Mouse (Mus musculus) testis, adult 2 months (tissue): ENCODE results near the gene Ezr. TPM values are rescaled to one million over a fixed set of nuclear protein-coding genes. Genes with fewer than 3 reads are reported as not detected.

Source experiments
- H3K27ac ChIP-seq: fragments of 200-500 bp; 2 replicates; pipeline ENCODE4 v1.5.1; 2012; ENCODE audit warnings: low read depth, low read length; ENCODE audit not compliant: control insufficient read depth, insufficient read depth
- H3K27me3 ChIP-seq: fragments of 200-500 bp; 2 replicates; pipeline ENCODE4 v1.6.1; 2012; ENCODE audit warnings: mild to moderate bottlenecking, low read length, moderate library complexity; ENCODE audit not compliant: control insufficient read depth, insufficient read depth
- H3K36me3 ChIP-seq: fragments of 200-500 bp; 2 replicates; pipeline ENCODE4 v1.6.1; 2012; ENCODE audit warnings: mild to moderate bottlenecking, low read length; ENCODE audit not compliant: control insufficient read depth, insufficient read depth
- H3K4me1 ChIP-seq: fragments of 200-500 bp; 2 replicates; pipeline ENCODE4 v1.6.1; 2012; ENCODE audit warnings: low read length; ENCODE audit not compliant: control insufficient read depth, insufficient read depth
- H3K4me3 ChIP-seq: fragments of 200-500 bp; 2 replicates; pipeline ENCODE4 v1.5.1; 2012; ENCODE audit warnings: low read depth, mild to moderate bottlenecking, low read length, moderate library complexity, mixed read lengths; ENCODE audit not compliant: control insufficient read depth
- CTCF ChIP-seq: fragments of 200-500 bp; IDR thresholded peaks from 2 replicates; pipeline ENCODE4 v1.5.1; 2012; ENCODE audit warnings: low read depth, mild to moderate bottlenecking, inconsistent platforms, low read length, moderate library complexity; ENCODE audit not compliant: control insufficient read depth, insufficient read depth, insufficient replicate concordance
- POLR2A ChIP-seq: fragments of 200-500 bp; IDR thresholded peaks from 2 replicates; pipeline ENCODE4 v1.6.1; 2012; ENCODE audit warnings: low read depth, mild to moderate bottlenecking, inconsistent platforms, low read length, moderate library complexity; ENCODE audit not compliant: control insufficient read depth
- polyA plus RNA-seq: library from polyadenylated mRNA; depleted of rRNA; stranded (reverse); fragments of >200 nt; gene quantifications from 2 replicates; pipeline ENCODE4 v1.2.3, GENCODE M21; 2012

Ezr gene
- polyA plus RNA-seq, 1 experiment: 4.5 TPM

DNA sequence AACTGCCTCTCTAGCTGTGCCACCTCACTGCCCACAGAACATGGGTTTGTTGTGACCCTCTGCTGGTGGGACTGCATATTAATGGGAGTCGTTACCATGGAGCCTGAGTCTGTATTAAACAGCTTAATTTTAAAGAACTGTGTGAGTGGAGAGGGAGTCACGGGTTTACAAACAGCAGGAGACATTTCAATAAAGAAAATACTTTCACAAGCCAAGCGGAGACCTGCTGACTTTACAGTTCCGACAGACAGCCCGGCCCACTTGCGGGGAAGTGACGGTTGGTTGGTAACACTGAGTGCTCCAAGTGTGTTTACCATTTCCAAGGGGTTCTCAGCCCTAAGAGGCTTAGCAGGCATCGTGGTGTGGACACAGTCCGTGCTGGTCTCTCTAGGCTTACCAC lies 36.6 kb downstream of the Ezr start:
- no peak overlapping the region for H3K4me3 ChIP-seq
- no peak for TF ChIP-seq CTCF
- H3K36me3 ChIP-seq: no peaks in the 10 kb centered on the region
- H3K27ac ChIP-seq: no peak overlapping the region
- H3K4me1 ChIP-seq: no peaks in the 10 kb centered on the region
- H3K27me3 ChIP-seq: no peaks in the 10 kb centered on the region

DNA sequence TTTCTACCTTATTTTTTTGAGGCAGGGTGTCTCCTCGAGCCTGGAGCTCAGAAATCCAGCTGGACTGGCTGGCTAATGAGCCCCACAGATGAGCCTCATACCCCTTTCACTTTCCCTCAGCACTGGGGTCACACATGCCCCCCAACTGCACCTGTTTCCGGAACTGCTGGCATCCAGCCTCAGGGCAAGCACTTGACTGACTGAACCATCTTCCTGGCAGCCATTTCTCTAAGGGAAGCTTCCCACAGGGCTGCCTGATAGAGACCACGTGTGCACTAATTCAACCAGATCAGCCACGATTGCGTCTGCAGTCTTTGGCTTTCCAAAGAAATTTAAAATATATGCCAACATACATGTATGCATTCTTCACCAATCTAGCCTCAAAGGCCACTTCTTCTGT lies 37.1 kb downstream of the Ezr start:
- Histone ChIP-seq H3K27ac (no peak overlapping the region), H3K27me3 (no peaks in the 10 kb centered on the region), H3K4me1 (no peaks in the 10 kb centered on the region), H3K4me3 (no peak overlapping the region), H3K36me3 (no peaks in the 10 kb centered on the region)
- no peak for TF ChIP-seq CTCF
- TF ChIP-seq POLR2A: no peak

DNA sequence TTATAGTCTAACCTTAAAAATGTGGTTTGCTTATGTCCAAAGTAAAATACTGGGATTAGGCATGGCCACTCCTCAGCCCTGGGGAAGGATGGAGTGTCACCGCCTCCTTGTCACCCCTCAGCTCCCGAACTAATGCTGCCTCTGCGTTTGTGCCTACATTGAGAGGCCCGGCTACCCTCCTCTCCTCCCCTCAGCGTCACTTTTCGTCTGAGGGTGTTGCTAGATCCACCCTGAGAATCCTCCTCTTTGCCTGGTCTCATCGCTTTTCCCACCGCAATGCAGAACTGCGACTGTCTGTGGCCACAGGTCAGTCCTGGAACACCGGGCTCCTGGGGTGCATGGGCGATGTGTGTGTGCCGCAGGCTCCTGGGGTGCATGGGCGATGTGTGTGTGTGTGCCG lies 37.7 kb downstream of the Ezr start:
- Histone ChIP-seq H3K27me3 (no peaks in the 10 kb centered on the region), H3K4me1 (no peaks in the 10 kb centered on the region), H3K36me3 (no peaks in the 10 kb centered on the region), H3K27ac (no peak overlapping the region), H3K4me3 (no peak overlapping the region)
- no peak for TF ChIP-seq POLR2A
- no peak for TF ChIP-seq CTCF

DNA sequence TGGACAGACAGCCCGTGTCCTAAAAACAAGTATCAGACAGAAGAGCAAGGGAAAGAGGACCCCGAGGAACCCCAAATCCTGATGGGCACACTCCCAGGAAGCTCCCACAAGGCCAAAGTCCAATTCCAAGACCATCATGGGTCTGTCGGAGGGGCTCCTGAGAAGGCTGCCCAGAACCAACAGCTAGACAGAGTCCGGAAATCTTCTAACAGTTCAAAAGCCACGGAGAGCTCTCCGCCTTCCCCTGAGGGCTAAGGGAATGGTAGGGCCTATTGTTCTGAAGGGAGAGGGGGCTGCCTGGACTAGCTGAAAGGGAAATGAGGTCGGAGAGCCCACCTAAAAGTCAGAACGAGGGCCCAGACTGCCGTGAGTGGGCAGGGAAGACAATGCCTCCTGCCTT lies 38.2 kb downstream of the Ezr start:
- TF ChIP-seq CTCF (no peak), POLR2A (no peak)
- Histone ChIP-seq H3K36me3 (no peaks in the 10 kb centered on the region; the same call in 1 of the 2 replicates), H3K4me1 (no peaks in the 10 kb centered on the region), H3K4me3 (no peak overlapping the region), H3K27ac (no peak overlapping the region), H3K27me3 (no peaks in the 10 kb centered on the region)

DNA sequence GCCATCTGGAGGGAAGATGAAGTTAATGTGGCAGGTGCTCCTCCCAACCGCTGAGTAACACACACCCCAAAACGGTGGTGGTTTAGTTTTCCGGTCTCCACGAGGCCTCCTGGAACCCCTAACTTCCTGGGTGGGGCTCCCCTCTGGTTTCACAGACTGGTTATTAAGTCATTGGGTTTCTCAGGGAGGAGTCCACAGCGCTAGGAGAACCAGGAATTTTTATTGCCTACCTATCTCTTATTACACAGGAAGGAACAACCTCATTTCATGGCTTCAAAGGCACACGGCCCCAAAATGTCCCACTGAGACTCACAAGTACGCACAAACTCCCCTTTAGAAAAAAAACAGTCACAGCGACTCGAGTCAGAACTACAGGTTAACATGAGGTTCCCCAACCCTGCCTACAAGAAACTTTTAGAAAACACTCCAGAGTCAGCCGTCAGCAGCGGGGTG lies 38.8 kb downstream of the Ezr start:
- no peak for TF ChIP-seq POLR2A
- TF ChIP-seq CTCF: no peak
- no peaks in the 10 kb centered on the region; the same call in 1 of the 2 replicates for H3K36me3 ChIP-seq

DNA sequence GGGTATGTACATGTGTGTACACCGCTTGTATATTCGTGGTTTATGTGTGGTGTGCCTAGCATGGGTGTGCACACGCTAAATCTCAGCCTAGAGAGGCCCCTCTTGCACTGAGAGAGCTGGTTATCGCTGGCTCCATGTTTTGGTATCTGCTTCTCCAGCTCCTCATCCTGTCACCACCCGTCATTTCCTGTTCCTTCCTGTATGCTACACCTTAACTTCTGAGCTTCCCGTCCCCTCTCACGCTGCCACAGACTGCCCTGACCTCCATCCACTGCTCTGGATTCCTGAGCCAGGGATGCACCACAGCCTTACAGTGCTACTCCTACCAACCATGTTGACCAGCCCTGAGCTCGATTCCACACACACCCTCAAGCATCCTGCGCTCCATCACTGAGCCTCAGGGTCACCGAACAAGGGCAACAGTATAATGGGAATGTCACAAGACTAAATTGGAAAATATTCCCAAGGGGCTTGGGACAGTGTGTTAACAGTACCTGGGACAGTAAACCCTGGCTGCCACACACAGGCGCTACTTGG lies 39.5 kb downstream of the Ezr start:
- Histone ChIP-seq H3K36me3 (no peaks in the 10 kb centered on the region; the same call in 1 of the 2 replicates), H3K27ac (no peak overlapping the region), H3K4me3 (no peak overlapping the region), H3K4me1 (no peaks in the 10 kb centered on the region), H3K27me3 (no peaks in the 10 kb centered on the region)
- no peak for TF ChIP-seq POLR2A
- TF ChIP-seq CTCF: no peak

More for the DNA sequence above, 38.8 kb downstream of the Ezr start:
- Histone ChIP-seq H3K27me3 (no peaks in the 10 kb centered on the region), H3K27ac (no peak overlapping the region), H3K4me1 (no peaks in the 10 kb centered on the region), H3K4me3 (no peak overlapping the region)

DNA sequence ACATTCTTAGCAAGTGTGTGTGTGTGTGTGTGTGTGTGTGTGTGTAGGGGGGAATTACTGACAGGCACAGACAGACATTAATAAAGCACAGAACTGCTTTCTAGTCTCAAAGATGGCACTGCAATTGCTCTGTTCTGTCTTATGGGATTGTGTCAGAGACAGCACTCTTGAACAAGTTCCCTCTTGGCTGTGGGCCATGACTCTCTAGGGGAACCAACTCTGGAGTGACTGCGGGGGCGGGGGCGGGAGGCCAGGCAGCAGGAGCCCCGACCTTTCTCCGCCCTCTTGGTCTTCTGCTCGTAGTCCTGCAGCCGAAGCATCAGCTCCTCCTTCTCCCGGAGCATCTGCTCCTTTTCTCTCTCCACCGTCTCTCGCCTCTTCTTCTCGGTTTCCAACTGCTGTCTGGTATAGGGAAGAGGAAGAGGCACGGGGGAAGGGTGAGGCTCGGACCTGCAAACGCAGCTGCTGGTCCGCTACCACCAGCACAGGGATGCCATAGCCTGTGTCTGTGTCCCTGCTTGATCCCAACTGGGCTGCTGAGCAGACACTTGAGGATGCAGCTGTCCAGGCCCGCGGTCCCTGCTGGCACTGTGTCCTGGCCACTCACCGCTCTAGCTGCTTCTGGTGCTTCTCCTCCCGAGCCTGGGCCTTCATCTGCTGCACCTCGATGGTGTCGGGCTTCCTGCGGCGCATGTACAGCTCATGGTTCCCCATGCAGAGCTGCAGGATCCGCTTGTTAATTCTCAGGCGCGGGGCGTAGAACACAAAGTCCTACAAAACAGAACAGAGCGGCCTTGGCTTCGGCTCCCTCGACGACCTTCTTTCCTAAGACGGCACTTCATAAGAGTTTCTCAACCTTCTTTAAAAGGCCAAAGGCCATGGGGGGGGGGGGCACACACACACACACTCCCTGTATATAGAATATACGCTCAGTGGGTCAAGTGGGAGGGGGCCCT lies 40.2 kb downstream of the Ezr start:
- no peaks in the 10 kb centered on the region for H3K27me3 ChIP-seq
- no peaks in the 10 kb centered on the region for H3K4me1 ChIP-seq
- TF ChIP-seq POLR2A (no peak), CTCF (no peak)
- H3K27ac ChIP-seq: peak overlapping the region; percentile 5; the same call in 1 of the 2 replicates
- H3K4me3 ChIP-seq: no peak overlapping the region
- H3K36me3 ChIP-seq: no peaks in the 10 kb centered on the region; the same call in 1 of the 2 replicates
